In the genomic region with DNA sequence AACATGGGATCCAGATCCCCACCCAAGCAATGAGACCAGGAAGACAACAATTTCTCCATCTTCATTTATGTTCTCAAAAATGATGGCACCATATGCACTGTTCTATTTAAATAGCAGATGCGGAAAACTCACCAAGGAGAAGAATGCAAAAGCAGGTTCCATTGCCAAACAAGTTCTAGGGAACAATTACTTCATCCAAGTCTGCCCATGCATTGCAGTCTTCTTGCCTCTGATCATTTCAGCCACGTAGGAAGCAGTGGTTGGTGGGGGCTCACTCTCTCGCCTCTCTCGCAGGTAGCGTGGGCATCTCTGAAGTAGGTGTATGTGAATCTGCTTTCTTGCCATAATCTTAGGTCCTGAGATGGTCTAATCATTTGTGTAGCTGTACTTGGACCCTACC, we compare ENCODE assay signal across 18 mouse cellular contexts.
A peak's percentile ranks its signal among the peaks of the same experiment; 100 is the strongest.
DNase-seq lines count a peak whose midpoint lies in the region; ATAC-seq lines count a peak whose summit lies in the region.
"Had no signal": no experiment of that assay in that cellular context is flagged by ENCODE, and none has a peak within 500 bp of the region (broad histone marks: within the 10 kb centered on the region; RNA-seq: fewer than 3 reads in every experiment).

No protein-coding gene starts in this region.

- ATAC-seq in frontal cortex, adult (ENCODE audit: low TSS enrichment): peak; percentile 89
- ATAC-seq: activated CD4-positive, CD25-positive, alpha-beta regulatory T cell, adult 4 months; forebrain, embryonic 13.5 days; forebrain, embryonic 16.5 days had no signal

- intact Hi-C loops in left cerebral cortex, postnatal 4 days (cut with DNase I): no loop called here

- DNase-seq in frontal cortex, postnatal 10 days (ENCODE audit: low spot score in 2 of 2): no peak
- peak; percentile 24 to 46 for DNase-seq in left cerebral cortex, adult 18-20 months (ENCODE audit: low spot score in 2 of 2)
- no peak for DNase-seq in left cerebral cortex, postnatal 4 days
- peak; percentile 38 for DNase-seq in right cerebral cortex, postnatal 25 days
- no peak for DNase-seq in right cerebral cortex, postnatal 10 days (ENCODE audit: low spot score in 2 of 2)
- DNase-seq in ovary, postnatal 10 days (ENCODE audit: low spot score): no peak
- DNase-seq: adrenal gland, adult 8-10 months; adrenal gland, postnatal 25 days; cerebellum, adult 18-20 months; cerebellum, adult 9-10 months; cerebellum, postnatal 14 days; gastrocnemius, adult 2 months; gastrocnemius, postnatal 14 days; heart, adult 11 months had no signal

Comparison
In these comparisons a context has a peak if more than half of its experiments do, and no peak if none do; other contexts are left out.
1. DNase-seq: peak in left cerebral cortex, adult 18-20 months (2 of 2) and right cerebral cortex, postnatal 25 days (single experiment); none in frontal cortex, postnatal 10 days (0 of 2), left cerebral cortex, postnatal 4 days (single experiment), right cerebral cortex, postnatal 10 days (0 of 2) and ovary, postnatal 10 days (single experiment).